Mouse (Mus musculus) embryo, embryonic 11.5 days (tissue): ENCODE results near the gene Mettl14.
"Not testable (repeated sequence)": the region's sequence is repeated elsewhere in the genome, so short reads cannot be mapped to it uniquely, and the experiment has no call there.

Experiments
- DNase-seq: peaks from one replicate; pipeline ENCODE4 v3.0.0-alpha.2; 2012; ENCODE audit warnings: low read depth, low spot score

Gene Mettl14

DNA sequence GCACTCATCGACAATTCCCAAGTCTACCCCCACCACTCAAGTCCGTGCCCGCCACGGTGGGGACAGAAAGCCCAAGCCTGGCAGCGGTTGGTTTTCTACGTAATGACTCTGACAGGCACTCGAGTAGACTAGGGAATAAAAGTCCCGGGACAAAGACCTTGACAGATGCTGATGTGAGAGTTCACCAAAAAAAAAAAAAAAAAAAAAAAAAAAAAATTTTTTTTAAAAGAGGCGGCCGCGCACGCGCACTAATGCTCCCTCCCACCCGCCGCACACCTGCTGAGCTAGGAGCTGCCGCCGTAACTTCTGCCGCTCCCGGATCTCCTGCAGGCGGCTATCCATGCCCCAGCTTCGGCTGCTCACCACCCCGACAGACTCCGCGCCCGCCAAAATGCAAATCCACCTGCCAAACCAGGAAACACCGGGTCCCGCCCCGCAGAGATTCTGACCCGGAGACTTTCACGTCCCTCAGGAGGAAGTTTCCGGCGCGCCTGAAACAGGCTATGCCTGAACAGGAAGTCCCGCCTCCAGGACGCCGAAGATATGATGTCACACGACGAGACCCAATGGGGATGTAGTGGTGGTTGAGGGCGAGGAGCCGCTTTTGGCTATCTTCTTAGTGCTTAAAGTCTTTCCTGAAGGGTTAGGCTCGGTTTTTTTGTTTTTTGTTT is at the start of gene Mettl14:
TSS of gene Mettl14 (minus strand) at position 623 of the 671 bp plus-strand sequence.
- peak; percentile 96 for DNase-seq

DNA sequence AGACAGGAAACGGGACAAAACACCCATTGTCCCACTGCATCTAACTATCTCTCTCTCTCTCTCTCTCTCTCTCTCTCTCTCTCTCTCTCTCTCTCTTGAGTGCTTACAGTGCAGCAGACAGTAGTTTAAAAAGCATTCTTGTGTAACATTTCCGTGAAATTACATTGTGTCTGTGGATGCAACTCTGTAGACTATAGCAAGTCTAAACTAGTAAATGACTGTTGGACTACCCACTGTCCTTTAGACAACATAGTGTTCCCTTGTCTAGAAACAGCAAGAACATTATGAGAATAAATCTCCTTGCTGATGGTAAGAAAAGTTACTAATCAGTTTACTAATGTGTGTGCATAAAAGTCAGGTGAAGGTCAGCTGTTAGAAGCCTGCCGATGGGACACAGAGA is 47.5 kb upstream of the Mettl14 start:
- DNase-seq: no peak

DNA sequence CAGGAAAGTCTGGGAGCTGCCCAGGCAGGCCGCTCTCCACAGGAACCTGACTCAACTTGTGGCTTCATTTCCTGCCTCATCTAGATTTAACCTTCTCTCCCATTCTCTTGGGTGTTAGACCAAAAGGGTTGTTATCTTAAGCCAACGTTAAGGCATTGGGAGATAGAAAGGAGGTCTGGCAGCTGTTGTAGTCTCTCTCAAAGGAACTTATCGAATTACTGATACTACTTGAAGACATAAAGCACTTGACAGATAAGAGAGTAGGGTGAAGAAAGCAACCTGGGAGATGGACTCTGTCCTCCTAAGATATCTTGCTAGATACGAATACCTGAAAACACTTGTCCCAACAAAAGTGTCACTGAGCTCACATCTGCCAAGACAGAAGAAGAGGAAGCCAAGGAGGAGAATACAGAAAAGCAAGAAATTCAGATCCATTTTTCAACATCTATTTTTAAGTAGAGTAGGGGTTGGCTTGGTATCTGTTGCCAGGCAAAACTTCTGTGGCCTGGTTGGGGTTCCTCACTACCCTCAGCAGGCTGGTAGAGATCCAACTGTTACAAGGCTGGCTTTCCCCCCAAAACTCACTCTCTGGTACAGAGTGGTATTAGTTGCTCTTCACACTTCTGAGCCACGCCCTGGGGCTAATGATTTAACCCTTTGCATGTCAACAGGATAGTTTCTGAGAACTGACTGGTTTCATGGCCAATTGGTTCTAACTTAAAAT is 46.2 kb upstream of the Mettl14 start:
- DNase-seq: no peak

DNA sequence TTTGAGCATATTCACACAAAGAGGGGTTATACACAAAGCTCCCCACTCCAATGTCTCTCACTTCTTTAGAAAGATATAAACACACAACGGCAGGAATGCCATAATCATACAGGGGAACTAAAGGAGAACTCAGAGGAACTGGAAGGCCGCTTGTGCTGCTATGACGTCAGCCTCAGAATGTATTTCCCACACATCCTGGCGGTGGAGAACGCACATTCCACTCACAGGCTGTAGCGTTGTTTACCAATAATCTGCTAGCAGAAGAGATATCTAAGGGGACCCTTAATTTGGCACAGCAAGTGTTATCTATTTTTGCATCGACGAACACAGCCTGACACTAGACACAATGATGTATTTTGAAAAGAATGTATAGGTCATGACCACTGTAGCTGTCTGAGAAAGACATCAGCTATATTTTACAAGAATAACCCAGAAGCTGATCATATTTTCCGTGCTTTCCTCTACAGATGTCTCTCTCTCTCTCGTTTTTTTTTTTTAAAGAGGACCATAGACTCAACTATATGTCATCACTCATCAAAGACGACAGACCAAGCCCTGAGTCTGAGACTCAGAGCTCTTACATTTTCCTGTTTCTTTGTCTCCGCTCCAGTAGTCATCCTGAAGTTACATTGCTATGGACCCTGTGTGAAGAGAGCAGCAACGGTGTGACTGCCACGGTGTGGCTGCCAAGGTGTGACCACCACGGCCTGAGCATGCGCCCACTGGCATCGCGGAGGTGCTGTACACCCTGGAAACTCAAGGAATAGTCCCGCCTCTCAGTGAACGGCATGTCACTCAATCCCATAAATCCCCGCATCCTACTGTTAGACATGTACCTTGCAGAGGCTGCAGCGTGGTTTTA is 43.9 kb upstream of the Mettl14 start:
- no peak for DNase-seq

DNA sequence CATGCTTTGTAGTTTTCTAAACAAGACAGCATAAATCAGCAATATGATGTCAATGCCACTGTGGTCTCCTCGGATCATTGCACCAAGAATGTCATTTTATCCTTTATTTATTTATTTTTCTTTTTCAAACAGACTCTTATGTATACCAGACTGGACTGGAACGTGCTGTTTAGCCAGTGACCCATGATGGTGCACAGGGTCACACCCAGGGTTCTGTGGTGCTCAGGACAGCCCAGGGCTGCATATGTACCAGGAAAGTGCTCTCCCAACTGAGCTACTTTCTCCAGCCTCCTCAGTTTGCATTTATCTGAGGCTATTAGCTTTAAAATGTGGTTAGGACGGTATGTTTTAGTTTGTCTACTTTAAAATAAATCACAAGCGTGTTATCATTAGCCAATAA is 42.1 kb upstream of the Mettl14 start:
- DNase-seq: no peak

DNA sequence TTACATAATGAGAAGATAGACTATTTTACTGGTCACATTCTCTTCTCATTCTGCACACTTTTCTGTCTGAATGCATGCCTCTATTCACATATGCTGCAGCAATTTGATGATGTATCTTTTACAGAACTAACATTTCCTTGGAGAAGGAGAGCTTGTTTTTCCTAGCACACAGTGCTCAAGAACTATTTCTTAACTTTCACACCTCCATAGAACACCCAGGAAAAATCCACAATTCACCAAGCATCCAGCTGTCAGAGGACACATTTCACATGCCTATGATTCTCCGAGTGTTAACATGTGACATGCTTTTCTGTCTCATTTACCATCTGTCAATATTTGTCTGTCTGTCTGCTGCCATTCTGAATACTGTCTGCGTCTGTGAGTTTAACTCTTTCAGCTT is 39.7 kb upstream of the Mettl14 start:
- no peak for DNase-seq

DNA sequence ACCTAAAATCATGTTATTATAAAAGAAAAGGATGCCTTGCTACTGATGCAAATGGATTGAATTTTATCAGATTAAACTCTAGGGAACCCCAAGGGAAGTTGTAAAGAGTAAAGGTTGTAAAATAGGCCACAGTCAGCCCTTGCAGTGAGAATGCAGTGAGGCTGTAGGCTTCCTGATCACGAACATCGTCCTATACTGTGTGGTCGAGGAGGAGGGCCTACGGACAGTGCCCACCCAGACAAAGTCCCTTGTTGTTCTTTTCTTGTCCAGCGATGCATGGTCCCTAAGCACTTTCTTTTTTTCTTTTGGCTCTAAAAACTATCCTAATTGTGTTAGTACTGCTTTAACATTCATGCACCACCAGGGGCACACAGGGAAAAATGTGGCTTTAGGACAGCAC is 27.3 kb upstream of the Mettl14 start:
- DNase-seq: no peak

DNA sequence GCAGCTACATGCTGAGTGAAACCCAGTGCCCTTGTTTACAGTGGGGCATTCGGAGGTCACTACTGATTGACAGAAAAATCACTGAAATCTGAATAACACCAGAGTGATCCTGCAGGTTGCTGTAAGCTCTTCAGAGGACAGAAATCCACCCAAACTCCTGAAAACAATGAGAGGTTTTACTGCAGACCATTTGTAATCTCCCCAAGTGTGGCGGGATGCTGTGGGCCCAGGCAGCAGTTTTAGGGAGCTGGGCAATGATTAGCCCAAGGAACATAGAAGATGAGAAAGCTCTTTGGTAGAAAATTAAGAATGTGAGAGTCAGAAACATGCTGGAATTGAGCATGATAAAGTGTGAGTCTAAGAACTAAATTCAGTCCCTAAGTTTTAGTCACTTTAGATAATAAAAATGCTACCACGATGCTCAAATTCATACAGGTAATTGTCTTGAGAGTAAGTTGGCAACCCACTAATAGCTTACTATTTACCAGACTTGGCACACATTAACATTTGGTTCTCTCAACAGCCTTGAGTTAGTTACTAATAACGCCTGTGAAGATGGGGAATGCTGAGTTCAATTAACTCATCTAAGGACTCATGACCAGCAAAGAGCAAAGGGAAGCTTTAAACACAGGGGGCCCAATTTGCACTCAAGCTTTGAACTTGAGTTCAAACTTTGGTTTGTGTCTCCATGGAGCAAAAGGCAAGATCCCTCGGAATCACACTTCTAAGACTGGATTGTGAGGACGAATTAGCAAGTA is 26.1 kb upstream of the Mettl14 start:
- DNase-seq: no peak

DNA sequence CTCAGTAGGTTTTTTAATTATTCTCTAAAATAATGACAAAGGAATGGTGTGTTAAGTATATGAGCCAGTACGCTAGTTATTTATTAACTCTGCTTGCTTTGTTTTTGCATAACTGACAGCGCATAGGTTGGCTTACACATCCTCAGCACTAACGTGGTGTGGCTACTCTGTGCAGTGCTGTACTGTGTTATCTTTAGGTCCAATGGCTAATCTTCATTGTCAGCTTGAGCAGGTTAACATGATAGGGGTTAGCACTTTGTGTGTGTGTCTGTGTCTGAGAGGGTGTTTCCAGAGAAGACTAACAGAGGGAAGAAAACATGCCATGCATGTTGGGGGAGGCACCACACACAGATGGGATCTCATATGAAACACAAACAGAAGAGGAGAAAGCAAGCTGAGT is 19.0 kb upstream of the Mettl14 start:
- DNase-seq: no peak

DNA sequence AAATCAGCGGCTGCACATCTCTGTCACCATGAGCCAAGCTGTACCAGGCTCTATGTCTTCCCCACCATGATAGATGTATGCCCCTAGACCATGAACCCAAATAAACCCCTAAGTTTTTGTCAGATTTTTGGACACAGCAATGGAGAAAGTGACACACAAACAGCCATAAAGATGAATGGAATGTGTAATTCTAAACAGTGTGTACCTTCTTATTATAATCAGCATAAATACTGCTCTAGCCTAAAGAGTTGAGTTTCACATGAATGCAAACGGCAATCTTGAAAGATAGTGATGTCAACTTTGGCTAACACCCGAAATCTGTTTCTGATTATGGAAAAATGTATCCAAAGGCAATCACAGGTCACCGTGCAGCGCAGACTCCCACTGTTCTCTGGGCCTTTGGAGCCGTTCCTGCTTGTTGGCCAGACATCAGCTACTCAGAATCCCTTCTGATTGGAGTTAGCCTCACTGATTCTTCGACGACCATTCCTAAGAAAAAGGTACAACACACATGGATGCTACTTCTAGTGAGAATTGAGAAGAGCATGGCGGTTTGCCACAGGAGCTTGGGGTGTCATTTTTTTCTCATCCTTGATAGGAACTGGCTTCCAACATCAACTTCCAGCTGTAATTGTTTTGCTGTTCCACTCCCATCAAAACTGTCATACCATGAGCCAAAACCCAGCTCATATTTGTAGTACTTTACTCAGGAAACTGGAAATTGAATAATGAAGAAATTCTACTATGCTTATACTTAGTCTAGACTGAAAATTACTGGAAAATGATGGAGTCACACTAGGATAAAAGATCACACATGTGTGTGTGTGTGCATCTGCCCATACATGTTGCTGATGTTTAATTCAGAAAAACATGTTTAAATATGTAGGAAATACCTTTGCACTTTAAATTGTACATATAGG is 11.9 kb upstream of the Mettl14 start:
- DNase-seq: no peak

DNA sequence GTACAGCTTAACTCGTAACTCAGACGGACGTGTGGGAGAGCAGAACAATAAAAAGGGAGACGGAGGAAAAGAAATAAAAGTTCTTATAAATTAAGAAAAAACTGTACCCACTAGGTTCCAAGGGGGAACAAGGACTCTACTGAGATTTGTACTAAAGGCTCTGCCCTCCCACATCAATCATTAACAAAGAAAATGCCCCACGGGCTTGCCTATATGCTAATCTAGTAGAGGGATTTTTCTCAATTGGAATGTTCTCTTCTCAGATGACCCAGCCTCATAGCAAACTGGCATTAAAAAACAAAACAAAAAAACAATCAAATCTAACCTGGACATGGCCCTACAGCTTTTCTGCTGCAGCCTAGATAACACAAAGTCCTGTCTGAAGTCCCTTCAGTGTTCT is 9.7 kb upstream of the Mettl14 start:
- no peak for DNase-seq

DNA sequence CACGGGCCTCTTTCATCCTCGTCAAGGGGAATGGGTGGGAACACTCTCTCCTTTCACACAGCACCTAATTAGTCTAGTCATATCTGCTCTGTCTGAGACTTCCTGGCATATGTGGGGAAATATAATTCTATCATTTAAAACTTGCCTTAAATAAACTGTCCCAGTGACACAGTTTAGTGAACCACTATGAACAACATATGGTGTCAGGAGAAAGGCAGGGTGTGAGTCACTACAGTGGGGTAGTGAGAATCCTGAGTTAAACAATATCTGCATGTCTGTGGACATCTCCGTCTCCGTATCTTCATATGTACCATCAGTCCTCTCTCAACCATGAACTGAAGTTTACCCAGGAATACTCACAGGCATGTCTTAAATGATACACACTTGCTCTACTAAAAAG is 5.3 kb upstream of the Mettl14 start:
- DNase-seq: no peak

DNA sequence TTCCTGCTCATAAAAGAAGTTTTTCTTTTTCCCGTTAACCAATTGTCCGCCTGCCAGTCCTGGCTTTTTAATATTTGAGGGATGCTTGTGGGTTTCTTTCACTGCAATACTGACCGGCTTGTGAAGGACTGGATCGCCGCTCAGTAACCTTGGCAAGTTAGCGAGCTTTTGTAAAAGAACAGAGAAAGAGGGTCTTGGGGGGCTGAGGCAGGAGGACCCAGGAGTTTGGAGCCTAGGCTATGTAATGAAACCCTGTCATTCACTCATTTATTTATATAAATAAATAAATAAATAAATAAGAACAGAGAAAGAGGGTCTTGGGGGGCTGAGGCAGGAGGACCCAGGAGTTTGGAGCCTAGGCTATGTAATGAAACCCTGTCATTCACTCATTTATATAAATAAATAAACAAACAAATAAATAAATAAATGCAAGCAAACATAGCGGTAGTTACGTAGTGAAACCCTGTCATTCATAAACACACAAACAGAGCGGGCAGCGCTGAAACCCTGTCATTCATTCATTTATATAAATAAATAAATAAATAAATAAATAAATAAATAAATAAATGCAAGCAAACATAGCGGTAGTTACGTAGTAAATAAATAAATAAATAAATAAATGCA is 361 bp upstream of the Mettl14 start:
- not testable (repeated sequence) for DNase-seq

DNA sequence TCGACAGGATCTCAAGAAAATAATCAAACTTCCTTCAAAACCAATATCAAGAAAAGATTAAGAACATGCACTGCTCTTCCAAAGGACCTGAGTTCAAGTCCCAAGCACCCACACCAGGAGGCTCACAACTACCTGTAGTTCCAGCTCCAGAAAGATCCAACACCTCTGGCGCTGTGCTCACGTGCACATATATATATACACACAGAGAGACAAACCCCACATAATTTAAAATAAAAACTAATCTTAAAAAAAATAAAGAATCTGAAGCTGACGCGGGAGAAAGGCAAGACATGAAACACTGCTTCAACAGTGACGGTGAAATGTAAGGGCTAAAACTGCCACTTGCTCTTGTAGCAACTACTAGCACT is 806 bp downstream of the Mettl14 start:
- no peak for DNase-seq

DNA sequence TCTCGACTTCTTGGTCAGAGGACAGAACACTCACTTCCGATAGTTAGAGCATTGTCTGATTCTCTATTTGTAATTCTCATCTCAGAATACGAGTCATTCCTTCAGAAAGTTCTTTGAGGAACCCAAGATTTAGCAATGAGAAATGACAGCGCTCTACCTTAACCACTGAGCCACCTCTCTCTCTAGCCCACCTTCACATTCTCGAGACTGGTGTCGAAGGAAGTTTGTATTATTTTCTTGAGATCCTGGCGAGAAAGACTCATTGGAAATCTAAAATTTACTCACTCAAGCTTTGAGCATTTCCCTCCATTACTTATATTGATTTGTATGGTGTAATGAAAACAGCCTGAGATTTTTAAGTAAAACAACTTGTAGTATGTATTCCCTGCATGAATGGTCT is 1.5 kb downstream of the Mettl14 start:
- DNase-seq: no peak

DNA sequence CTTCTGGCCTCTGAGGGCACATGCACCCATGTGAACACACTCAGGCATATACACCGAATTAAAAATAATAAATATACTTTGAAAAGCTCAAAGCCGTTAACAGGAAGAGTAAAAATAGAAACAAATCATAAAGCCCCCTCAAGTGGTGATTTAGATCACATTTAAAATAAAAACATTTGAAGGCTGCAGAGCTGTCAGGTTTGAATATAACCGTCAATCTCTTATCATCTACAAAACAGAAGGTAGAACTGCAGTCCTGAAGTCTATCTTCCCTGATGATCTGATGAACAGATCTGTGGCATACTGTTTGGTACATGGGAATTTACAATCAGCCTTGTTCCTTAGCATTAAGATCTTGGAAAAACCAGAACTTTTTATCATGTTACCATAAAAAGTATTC is 9.3 kb downstream of the Mettl14 start:
- no peak for DNase-seq

DNA sequence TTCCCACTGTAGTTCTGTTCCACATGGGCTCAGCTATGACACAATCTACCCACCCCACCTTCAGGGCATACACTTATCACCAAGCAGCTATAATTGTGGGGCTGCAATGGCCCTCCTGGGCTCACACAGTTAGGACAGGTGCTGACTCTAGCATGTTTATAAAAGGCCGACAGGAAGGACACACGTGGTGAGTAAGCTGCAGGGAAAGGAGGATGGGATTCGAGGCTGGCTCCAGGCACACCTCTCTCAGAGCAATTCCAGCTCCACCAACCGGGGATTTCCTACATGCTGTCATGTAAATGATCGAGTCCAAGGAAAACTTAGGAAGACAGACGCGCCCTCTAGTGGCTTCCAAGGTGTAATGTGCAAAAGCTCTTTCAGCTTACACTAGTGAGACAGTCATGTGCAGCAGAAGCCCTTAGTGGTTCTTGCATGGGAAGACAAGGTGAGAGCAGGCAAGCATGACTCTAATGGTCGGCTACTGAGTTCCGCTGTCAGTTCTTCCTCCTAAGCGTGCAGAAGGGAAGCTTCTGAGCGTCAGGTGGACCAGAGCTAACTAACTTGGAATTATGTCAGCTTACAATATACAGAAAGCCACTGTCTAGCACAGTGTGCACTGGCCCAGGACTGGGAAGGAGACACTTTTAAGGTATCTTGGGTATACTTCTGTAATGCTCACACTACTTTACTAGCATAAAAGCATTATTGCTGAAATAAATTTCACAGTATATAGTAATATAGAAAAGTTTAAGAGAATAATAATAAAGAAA is 14.0 kb downstream of the Mettl14 start:
- DNase-seq: peak; percentile 60

DNA sequence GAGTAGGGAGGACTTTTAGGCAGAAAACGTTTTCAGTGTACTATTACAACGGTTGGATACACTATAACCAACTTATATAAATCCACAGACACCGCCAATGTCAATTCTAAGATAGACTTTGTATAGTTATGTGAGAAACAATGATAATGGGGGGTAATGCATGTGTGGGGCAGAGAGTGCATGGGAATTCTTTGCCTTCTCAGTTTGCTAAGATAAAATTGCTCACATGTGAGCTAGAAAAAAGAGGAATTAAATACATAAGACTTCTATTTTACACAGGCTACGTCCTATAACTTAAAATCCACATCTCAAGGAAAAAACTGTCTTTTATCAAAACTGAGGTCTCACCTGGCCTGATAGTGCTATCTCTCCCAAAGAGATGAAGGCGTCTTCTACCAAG is 15.0 kb downstream of the Mettl14 start:
- no peak for DNase-seq

DNA sequence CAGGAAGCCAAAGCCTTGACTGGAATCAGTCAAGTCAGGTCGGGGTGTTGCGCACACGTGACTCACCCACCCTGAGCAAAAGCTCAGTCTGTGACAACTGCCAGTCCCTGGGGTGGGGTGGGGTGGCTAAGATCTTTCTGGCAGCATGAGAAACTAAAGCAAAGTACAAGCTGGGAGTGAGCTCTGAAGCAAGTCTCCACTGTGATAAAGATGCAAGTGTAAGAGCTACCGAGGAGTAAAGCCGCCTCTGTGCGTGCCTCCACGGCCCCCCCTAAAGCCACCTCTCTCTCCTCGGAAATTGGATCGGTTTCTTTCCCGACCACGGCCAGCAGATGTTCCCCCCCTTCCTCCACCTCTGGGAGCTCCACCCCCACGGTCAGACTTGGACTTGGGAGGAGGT is 16.7 kb downstream of the Mettl14 start:
- no peak for DNase-seq

DNA sequence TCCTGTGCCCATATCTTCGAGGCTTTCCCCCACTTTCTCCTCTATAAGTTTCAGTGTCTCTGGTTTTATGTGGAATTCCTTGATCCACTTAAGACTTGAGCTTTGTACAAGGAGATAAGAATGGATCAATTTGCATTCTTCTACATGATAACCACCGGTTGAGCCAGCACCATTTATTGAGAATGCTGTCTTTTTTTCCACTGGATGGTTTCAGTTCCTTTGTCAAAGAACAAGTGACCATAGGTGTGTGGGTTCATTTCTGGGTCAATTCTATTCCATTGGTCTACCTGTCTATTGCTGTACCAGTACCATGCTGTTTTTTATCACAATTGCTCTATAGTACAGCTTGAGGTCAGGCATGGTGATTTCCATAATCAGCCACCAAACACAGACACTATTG is 19.1 kb downstream of the Mettl14 start:
- not testable (repeated sequence) for DNase-seq
